Mouse (Mus musculus): ENCODE data around the gene Gm28053.

Gm28053 gene

DNA sequence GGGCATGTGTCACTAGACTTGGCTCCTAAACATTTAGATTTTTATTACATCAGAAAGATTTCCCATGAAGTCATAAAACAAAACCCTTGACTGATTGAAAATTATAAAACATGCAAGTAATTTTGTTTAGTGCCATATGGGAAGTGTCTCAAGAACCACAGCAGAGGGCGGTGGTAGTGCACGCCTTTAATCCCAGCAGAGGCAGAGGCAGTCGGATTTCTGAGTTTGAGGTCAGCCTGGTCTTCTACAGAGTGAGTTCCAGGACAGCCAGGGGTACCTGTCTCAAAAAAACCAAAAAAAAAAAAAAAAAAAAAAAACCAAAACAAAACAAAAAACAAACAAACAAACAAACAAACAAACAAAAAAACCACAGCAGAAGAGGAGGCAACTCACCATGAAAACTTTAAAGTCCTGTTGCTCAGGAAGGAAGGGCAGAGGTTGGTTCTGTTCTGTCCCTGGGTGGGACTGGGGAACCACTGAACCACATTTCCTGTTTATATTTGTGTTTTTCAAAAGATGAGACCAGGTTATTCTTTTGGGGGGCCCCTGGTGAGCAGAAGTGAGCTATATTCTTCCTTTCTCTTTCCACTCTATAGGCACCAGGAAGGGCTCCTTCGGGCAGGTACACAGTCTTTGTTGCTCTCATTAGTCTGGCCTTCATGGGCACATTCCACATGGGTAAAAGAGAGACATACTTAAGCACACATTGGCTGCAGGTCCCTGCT is 21.4 kb upstream of the Gm28053 start:
- no peak for DNase-seq

GRCm38 (mm10) chr6:48697555-48697930 is 20.9 kb upstream of the Gm28053 start:
- no peak for DNase-seq

GRCm38 (mm10) chr6:48698066-48698856 is 20.1 kb upstream of the Gm28053 start:
- no peak for DNase-seq

- DNase-seq: no peak
Observed at GRCm38 (mm10) chr6:48698888-48699287, 19.5 kb upstream of the Gm28053 start.

GRCm38 (mm10) chr6:48700251-48701075 is 17.9 kb upstream of the Gm28053 start:
- DNase-seq: no peak

DNA sequence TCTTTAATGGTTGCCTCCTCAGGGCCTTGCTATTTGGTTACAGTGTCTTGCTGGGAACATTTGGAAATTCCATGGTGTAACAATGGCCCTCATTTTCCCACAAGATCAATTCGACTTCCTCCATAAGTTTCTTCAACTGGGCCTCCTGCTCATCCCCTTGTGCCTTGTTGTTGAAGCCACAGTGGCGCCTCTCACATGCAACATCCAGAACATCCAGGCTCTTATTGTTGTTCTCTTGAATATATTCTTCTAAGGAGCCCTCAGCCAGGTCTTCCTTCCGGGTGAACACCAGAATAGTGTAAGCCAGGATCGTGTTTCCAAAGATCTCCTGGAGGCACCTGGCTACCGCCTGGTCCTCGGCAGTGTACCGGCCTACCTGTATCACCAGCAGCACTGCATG is 16.3 kb upstream of the Gm28053 start:
- DNase-seq: no peak

GRCm38 (mm10) chr6:48702601-48703000 is 15.8 kb upstream of the Gm28053 start:
- no peak for DNase-seq

DNA sequence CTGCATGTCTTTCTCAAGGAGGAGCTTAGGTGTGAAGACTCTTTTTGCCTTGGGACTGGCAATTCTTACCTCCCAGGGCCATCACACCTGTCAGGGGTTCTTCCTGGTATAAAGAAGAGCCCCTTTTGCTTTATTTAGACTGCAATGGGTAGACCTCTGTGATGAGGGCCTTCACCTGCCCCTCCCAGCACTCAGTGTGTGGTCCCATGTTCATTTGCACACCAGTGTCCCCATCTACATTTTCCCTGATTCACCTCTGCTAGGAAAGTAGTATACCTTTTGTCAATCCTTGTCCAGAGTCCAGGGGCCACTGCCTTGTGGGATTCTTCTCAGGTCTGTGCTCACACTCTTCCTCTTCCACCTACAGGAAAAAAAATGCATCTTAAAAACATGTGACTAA is 14.3 kb upstream of the Gm28053 start:
- no peak for DNase-seq

DNA sequence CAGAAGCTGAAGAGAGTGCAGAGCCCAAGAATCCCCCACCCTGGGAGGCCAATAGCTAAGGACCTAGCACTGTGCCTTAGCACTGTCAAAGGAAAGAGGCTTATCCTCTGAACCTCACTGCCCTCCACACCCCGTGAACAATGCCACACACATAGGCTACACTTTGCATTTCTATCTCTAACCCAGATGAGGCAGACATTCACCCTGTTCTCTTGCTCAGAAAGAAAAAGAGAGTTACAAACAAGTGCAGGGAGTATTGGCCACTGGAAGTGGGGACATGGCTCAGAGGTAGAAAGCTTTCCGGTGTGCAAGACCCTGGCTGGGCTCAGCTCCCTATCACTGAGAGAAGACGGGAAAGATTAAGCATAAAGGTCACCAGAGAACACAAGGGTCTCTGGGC is 12.3 kb upstream of the Gm28053 start:
- no peak for DNase-seq

DNA sequence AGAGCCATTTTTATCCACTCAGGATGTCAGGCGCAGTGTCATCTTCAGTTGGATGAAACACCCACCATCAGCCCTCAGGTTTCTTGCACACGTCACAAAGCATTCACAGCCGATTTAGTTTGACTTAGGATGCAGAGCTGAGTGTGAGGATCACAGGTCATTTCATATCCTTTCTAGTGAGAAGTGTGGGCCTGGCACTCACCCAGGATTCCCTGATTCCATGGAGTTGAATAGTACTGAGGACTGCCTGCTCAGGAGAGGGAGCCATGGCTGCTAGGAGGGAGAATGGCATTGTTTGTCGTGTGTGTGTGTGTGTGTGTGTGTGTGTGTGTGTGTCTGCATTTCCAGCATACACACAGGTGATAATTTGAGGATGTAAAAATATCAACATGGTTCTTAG is 1.9 kb downstream of the Gm28053 start:
- DNase-seq: no peak

DNA sequence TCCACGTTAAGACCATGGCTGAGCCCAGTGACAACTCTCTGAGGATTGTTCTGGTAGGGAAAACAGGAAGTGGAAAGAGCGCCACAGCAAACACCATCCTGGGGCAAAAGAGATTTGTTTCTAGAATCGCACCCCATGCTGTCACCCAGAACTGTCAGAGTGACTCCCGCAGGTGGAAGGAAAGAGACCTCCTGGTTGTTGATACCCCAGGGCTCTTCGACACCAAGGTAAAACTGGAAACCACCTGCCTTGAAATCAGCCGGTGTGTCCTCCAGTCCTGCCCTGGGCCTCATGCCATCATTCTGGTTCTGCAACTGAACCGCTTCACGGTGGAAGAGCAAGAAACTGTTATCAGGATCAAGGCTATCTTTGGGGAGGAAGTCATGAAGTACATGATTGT is 5.1 kb downstream of the Gm28053 start:
- DNase-seq: no peak

GRCm38 (mm10) chr6:48725476-48725875 is 7.1 kb downstream of the Gm28053 start:
- no peak for DNase-seq

DNA sequence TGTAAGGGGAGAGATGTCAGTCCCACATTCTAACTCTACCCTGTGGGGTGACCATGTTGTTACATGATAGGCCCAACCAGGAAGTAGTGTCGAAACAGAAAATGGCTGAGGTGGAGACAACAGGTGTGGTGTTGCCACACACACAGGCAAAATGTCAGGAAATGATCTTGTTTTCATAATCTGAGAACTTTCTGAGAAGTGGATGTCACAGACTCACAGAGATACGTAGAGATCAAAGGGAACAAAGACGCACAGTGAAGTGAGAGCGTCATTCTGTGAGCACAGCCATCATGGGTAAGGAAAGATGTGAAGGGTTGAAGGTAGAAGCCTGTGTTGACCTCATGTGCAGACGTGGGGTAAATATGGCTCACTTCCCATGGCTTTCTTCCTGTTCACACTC is 9.4 kb downstream of the Gm28053 start:
- no peak for DNase-seq

DNA sequence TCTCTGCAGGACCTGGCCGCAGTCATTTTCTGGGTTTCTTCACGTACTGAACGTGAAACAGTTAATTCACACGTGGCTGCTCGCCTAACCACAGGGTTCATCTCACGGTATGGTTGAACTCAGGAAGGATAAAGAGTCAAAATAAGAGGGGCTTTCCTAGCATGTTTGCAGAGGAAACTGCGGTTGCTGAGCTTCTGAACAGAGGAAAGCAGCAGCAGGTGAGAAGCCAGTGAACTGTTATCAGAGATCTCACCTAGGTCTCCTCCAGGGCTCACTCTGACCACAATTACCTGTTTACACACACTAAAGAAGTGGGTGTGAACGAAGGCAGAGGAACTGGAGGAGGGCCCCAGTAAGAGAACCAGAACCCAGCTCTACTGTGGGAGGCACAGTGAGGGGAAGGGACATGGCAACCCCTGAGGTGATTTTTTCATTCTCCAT is 14.5 kb downstream of the Gm28053 start:
- no peak for DNase-seq

DNA sequence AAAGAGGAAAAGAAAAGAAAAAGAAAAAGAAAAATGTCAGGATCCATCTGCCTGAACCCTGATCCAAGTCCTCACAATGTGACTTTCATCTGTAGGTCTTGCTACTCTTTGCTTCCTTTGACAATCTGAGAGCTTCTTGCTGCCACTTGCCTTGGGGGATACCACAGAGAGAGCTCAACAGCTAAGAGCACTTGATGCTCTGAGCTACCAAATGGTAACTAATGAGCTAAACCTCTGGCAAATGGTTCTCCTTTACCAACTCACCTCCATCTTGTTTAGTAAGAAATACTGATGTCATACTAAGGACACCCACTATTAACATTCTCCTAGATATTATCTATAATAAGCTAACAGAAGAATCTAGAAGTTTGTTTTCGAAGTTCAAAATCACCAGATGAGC is 15.3 kb downstream of the Gm28053 start:
- DNase-seq: no peak

GRCm38 (mm10) chr6:48737053-48737452 is 18.6 kb downstream of the Gm28053 start:
- DNase-seq: no peak

GRCm38 (mm10) chr6:48737688-48738087 is 19.3 kb downstream of the Gm28053 start:
- DNase-seq: no peak

DNA sequence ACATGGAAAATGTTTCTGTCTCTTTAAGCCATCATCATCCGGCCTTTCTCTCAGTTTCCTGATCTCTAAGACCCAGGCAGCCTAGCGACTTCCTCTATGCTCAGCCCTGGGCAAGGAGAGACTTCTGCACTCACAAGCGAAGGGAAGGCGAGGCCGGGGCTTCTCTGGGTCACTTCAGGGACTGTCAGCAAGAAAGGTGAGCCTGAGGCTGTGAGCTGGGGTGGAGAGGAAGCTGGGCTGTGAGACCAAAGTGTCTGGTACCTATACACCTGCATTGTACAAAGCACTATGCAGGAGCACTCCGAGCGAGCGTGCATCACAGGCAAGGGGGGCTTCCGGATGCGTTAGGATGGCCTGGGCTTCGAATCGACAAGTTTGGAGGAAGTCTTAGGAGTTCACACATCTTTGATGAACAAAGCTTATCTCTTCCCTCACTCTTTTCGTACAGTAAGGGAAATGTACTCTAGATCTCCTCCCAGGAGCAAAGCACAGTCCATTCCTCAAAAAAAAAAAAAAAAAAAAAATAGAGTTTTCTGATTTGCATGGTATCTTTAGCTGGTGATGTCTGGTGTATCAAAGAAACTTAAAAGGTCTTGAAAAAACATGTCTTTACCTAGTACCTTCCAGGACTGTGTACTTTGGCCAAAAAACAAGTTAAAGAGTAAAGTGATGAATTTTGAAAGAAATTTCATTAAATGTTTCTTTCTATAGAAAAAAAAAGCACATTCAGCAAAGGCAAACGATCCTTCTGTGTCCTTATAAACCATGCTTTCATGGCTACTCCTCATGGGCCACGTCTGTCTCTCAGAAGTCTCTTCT is 20.8 kb downstream of the Gm28053 start, which contains the start of gene Gimap1:
TSS of gene Gimap1 (plus strand) at position 94 of the 819 bp plus-strand sequence.
- no peak for DNase-seq

DNA sequence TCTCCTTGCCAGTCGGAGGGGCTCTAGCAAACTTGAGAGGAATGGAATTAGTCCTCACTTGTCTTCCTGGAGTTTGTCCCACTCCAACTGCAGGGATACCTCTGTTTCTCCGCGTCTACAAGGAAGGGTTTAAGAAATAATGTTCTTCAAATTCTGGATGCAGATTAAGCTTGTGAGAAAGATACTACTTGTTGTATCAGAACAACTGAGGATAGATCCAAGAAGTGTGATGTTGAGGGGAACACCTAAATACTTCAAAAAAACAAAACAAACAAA is 21.3 kb downstream of the Gm28053 start:
- no peak for DNase-seq

DNA sequence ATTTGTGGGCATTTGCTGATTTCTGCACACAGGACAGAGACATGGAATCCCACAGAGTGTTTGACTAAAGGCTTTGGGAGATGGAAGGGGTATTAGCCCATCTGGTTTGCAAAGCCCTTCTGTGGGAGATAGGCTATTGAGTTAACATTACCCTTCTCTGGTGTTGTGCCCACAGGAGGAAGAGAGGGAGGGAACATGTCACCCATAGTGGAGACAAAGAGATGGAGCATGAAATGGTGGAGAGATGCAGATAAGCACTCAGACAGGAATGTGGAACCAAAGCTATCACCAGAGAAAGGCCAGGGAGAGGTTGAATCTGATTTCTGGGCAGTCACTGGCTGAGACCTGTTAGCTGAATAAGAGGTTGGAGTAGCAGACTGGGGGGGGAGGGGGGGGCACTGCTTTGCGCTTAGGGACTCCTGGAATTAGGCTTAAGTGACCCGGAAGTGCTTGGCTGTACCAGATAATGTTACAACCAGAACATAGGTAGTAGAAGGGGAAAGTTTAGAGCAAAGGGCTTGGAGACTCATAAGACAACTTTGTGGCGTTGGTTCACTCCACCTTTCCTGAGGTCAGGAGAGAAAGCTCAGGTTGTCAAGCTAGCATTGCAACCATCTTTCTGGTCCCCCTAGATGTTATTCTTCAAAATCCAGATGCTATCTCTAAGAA is 22.2 kb downstream of the Gm28053 start:
- DNase-seq: no peak

- no peak for DNase-seq
Observed at GRCm38 (mm10) chr6:48741273-48741672, 22.9 kb downstream of the Gm28053 start.

GRCm38 (mm10) chr6:48741711-48742206 is 23.4 kb downstream of the Gm28053 start:
- no peak for DNase-seq

Data from cerebellum, adult 11-12 months (tissue).